29 mouse cellular contexts compared by ENCODE assay signal in genomic region chr3:153475919-153476318, GRCm38 (mm10).
DNase-seq lines count a peak whose midpoint lies in the region; ATAC-seq and TF ChIP-seq lines count a peak whose summit lies in the region.
"Had no signal": no experiment of that assay in that cellular context is flagged by ENCODE, and none has a peak within 500 bp of the region (broad histone marks: within the 10 kb centered on the region; RNA-seq: fewer than 3 reads in every experiment).

No protein-coding gene starts in this region.

- TF ChIP-seq CTCF in CH12.LX (conservative IDR thresholded peaks at IDR 0.05 in 1 of 2, IDR thresholded peaks at IDR 0.05 in 1 of 2; ENCODE audit: low read depth in 2 of 2, low read length in 2 of 2) = no peak
- no peak for TF ChIP-seq CTCF in E14TG2a.4 (conservative IDR thresholded peaks at IDR 0.05; ENCODE audit: low read length)

- ATAC-seq in megakaryocyte, adult 5-6 weeks (ENCODE audit: poor library complexity, severe bottlenecking) = no peak
- ATAC-seq in granulocyte monocyte progenitor cell, adult 5-6 weeks (replicated peaks; ENCODE audit: poor library complexity, severe bottlenecking) = peak; percentile 20; the same call in 1 of the 2 replicates
- ATAC-seq: activated CD4-positive, CD25-positive, alpha-beta regulatory T cell, adult 4 months; CD4-positive, CD25-positive, alpha-beta regulatory T cell, adult 4 months; forebrain, embryonic 14.5 days; forebrain, postnatal 0 days; hindbrain, postnatal 0 days; inflammation-experienced regulatory T-cells, adult 6 months; intestine, embryonic 16.5 days; Patski had no signal

- H3K27ac ChIP-seq in CH12.LX (ENCODE audit: insufficient read depth, low read depth) = no peak overlapping the region
- H3K27ac ChIP-seq: forebrain, embryonic 10.5 days; gastrocnemius, adult 2 months; heart, embryonic 15.5 days; hindbrain, embryonic 14.5 days; hindbrain, postnatal 0 days had no signal

- H3K36me3 ChIP-seq in megakaryocyte, embryonic 14.5 days (replicated peaks; ENCODE audit: low read length) = no peaks in the 10 kb centered on the region
- no peaks in the 10 kb centered on the region for H3K36me3 ChIP-seq in CH12.LX (replicated peaks in 1 of 2; ENCODE audit: control insufficient read depth in 1 of 2, insufficient read depth in 1 of 2, low read length in 1 of 2)
- no peaks in the 10 kb centered on the region for H3K36me3 ChIP-seq in E14TG2a.4 (ENCODE audit: insufficient read depth, low read length)
- H3K36me3 ChIP-seq: forebrain, embryonic 10.5 days; heart, embryonic 12.5 days; heart, embryonic 15.5 days had no signal

- in situ Hi-C loops in CH12.LX (cut with MboI; ENCODE audit: low pct_ligation_motif_present, low pct_unique_long_range_greater_than_20kb, low sequenced_read_pairs) = no loop called here

- H3K4me3 ChIP-seq in megakaryocyte, embryonic 14.5 days (replicated peaks) = peak overlapping the region; percentile 55
- H3K4me3 ChIP-seq in CH12.LX (replicated peaks in 1 of 3; ENCODE audit: low read depth in 2 of 3, low read length in 2 of 3, poor library complexity in 1 of 3) (peak overlapping the region in 1 of 3 experiments; percentile 20), E14TG2a.4 (replicated peaks; ENCODE audit: low read length) (peak overlapping the region; percentile 43)
- H3K4me3 ChIP-seq: forebrain, embryonic 10.5 days; gastrocnemius, adult 2 months; heart, embryonic 12.5 days; heart, embryonic 15.5 days had no signal

- peaks cover 6% of the 10 kb centered on the region for H3K4me1 ChIP-seq in megakaryocyte, embryonic 14.5 days
- H3K4me1 ChIP-seq in CH12.LX (ENCODE audit: control insufficient read depth in 1 of 2, insufficient read depth in 2 of 2) (peaks cover 15 to 19% of the 10 kb centered on the region in 2 experiments), E14TG2a.4 (replicated peaks; ENCODE audit: low read depth, low read length) (peaks cover 6% of the 10 kb centered on the region; the same call in 1 of the 2 replicates)
- H3K4me1 ChIP-seq: forebrain, embryonic 10.5 days; heart, embryonic 12.5 days; heart, embryonic 15.5 days had no signal

- no peaks in the 10 kb centered on the region for H3K79me2 ChIP-seq in CH12.LX (replicated peaks; ENCODE audit: control insufficient read depth, extremely low read depth, insufficient read depth, poor library complexity, severe bottlenecking)

- 0 out of 2 replicates have a peak, but pooled peaks have one; percentile 15 for TF ChIP-seq EP300 in CH12.LX (IDR thresholded peaks at IDR 0.05; ENCODE audit: low read length)

- DNase-seq in CH12.LX (ENCODE audit: extremely low read depth) = no peak
- DNase-seq in right cerebral cortex, adult 18-20 months = no peak
- DNase-seq: adrenal gland, adult 8-10 months; adrenal gland, postnatal 25 days; cerebellum, adult 11-12 months; cerebellum, adult 8-10 months; cerebellum, postnatal 10 days; cerebellum, postnatal 36 days; forebrain, postnatal 0 days; gastrocnemius, adult 2 months; gastrocnemius, postnatal 14 days; heart, postnatal 10 days; heart, postnatal 36 days had no signal

- H3K9ac ChIP-seq in CH12.LX (ENCODE audit: insufficient read depth, low read depth) = no peak overlapping the region
- H3K9ac ChIP-seq: forebrain, postnatal 0 days; heart, embryonic 12.5 days; heart, embryonic 15.5 days; hindbrain, embryonic 14.5 days had no signal

- peaks cover 33% of the 10 kb centered on the region for H3K9me3 ChIP-seq in megakaryocyte, embryonic 14.5 days
- H3K9me3 ChIP-seq in CH12.LX (replicated peaks; ENCODE audit: low read length) (no peaks in the 10 kb centered on the region), E14TG2a.4 (ENCODE audit: low read length) (no peaks in the 10 kb centered on the region)
- H3K9me3 ChIP-seq: forebrain, embryonic 10.5 days; G1E; heart, embryonic 12.5 days; heart, embryonic 15.5 days had no signal

- no peak for TF ChIP-seq POLR2A in CH12.LX (IDR thresholded peaks at IDR 0.05; ENCODE audit: low read depth, low read length)

- no peak for TF ChIP-seq RAD21 in CH12.LX (IDR thresholded peaks at IDR 0.05; ENCODE audit: low read depth, low read length)

- H3K4me2 ChIP-seq in CH12.LX (ENCODE audit: insufficient read depth, low read depth, poor library complexity, severe bottlenecking) = no peak overlapping the region
- H3K4me2 ChIP-seq: heart, embryonic 12.5 days; heart, embryonic 15.5 days; hindbrain, embryonic 14.5 days had no signal

- no peaks in the 10 kb centered on the region for H3K27me3 ChIP-seq in megakaryocyte, embryonic 14.5 days (replicated peaks)
- H3K27me3 ChIP-seq in CH12.LX (replicated peaks) (no peaks in the 10 kb centered on the region), E14TG2a.4 (ENCODE audit: insufficient read depth, low read length) (no peaks in the 10 kb centered on the region)
- H3K27me3 ChIP-seq: heart, embryonic 12.5 days; heart, embryonic 15.5 days; Patski had no signal

- dilution Hi-C loops in CH12.LX (cut with MboI; ENCODE audit: extremely low pct_ligation_motif_present, extremely low pct_unique_long_range_greater_than_20kb, low sequenced_read_pairs) = no loop called here

TF ChIP-seq in CH12.LX, 34 proteins besides CTCF, POLR2A, EP300 and RAD21:
- TF ChIP-seq MEF2A (IDR thresholded peaks at IDR 0.05; ENCODE audit: borderline replicate concordance, low read depth, low read length) (no peak), JUND (conservative IDR thresholded peaks at IDR 0.05; ENCODE audit: low read depth, low read length) (no peak), JUN (IDR thresholded peaks at IDR 0.05; ENCODE audit: insufficient read depth, low read depth, low read length) (no peak), MAX (IDR thresholded peaks at IDR 0.05; ENCODE audit: low read length) (peak; percentile 61), ZMIZ1 (IDR thresholded peaks at IDR 0.05; ENCODE audit: low read depth, low read length) (no peak), ETS1 (conservative IDR thresholded peaks at IDR 0.05; ENCODE audit: low read depth, low read length) (no peak), USF2 (conservative IDR thresholded peaks at IDR 0.05; ENCODE audit: low read depth, low read length) (peak; percentile 22), GABPA (IDR thresholded peaks at IDR 0.05; ENCODE audit: insufficient replicate concordance, low read depth, low read length) (no peak), MYC (IDR thresholded peaks at IDR 0.05; ENCODE audit: low read depth, low read length) (0 out of 2 replicates have a peak, but pooled peaks have one; percentile 23), MXI1 (IDR thresholded peaks at IDR 0.05; ENCODE audit: low read depth, low read length) (no peak; the same call in 1 of the 2 replicates), RCOR1 (conservative IDR thresholded peaks at IDR 0.05; ENCODE audit: low read depth, low read length) (no peak), MAZ (IDR thresholded peaks at IDR 0.05; ENCODE audit: low read depth, low read length) (no peak), IRF4 (IDR thresholded peaks at IDR 0.05; ENCODE audit: low read depth, low read length) (no peak), NELFE (IDR thresholded peaks at IDR 0.05; ENCODE audit: low read depth, low read length) (no peak), SMC3 (IDR thresholded peaks at IDR 0.05; ENCODE audit: low read depth, low read length) (no peak; the same call in 1 of the 2 replicates), SIN3A (IDR thresholded peaks at IDR 0.05; ENCODE audit: low read length) (no peak), ZNF384 (IDR thresholded peaks at IDR 0.05; ENCODE audit: low read depth, low read length) (no peak), NRF1 (IDR thresholded peaks at IDR 0.05; ENCODE audit: low read depth, low read length) (no peak), MAFK (IDR thresholded peaks at IDR 0.05; ENCODE audit: insufficient replicate concordance, low read length) (no peak), HCFC1 (IDR thresholded peaks at IDR 0.05; ENCODE audit: low read depth, low read length) (no peak), CHD1 (IDR thresholded peaks at IDR 0.05; ENCODE audit: low read depth, low read length) (no peak), USF1 (IDR thresholded peaks at IDR 0.05; ENCODE audit: low read depth, low read length) (peak; percentile 63), ELF1 (IDR thresholded peaks at IDR 0.05; ENCODE audit: low read depth, low read length) (peak; percentile 58), E2F4 (IDR thresholded peaks at IDR 0.05; ENCODE audit: insufficient replicate concordance, low read depth, low read length) (no peak), ZKSCAN1 (IDR thresholded peaks at IDR 0.05; ENCODE audit: borderline replicate concordance, low read depth, low read length) (no peak), BHLHE40 (IDR thresholded peaks at IDR 0.05; ENCODE audit: low read depth, low read length) (peak; percentile 69; the same call in 1 of the 2 replicates), POLR2AphosphoS2 (IDR thresholded peaks at IDR 0.05; ENCODE audit: low read depth, low read length) (no peak), KAT2A (IDR thresholded peaks at IDR 0.05; ENCODE audit: insufficient replicate concordance, low read length) (no peak), UBTF (IDR thresholded peaks at IDR 0.05; ENCODE audit: low read depth, low read length) (no peak), PAX5 (IDR thresholded peaks at IDR 0.05; ENCODE audit: low read length) (no peak), ZC3H11A (IDR thresholded peaks at IDR 0.05; ENCODE audit: low read depth, low read length) (no peak), TBP (conservative IDR thresholded peaks at IDR 0.05; ENCODE audit: low read depth, low read length) (no peak), TCF12 (IDR thresholded peaks at IDR 0.05; ENCODE audit: low read depth, low read length) (0 out of 2 replicates have a peak, but pooled peaks have one; percentile 46), CHD2 (IDR thresholded peaks at IDR 0.05; ENCODE audit: low read length) (no peak)
TF ChIP-seq in CH12.LX: peak in this region for 7.
